Mouse (Mus musculus): ENCODE measurements at regions not wholly inside any gene's neighbourhood (a gene's known extent, or its start where the extent isn't known, plus 50 kb on each side); places are given as distances from the start of the nearest gene placed in this dataset.
A peak's percentile ranks its signal among the peaks of the same experiment; 100 is the strongest.

DNA sequence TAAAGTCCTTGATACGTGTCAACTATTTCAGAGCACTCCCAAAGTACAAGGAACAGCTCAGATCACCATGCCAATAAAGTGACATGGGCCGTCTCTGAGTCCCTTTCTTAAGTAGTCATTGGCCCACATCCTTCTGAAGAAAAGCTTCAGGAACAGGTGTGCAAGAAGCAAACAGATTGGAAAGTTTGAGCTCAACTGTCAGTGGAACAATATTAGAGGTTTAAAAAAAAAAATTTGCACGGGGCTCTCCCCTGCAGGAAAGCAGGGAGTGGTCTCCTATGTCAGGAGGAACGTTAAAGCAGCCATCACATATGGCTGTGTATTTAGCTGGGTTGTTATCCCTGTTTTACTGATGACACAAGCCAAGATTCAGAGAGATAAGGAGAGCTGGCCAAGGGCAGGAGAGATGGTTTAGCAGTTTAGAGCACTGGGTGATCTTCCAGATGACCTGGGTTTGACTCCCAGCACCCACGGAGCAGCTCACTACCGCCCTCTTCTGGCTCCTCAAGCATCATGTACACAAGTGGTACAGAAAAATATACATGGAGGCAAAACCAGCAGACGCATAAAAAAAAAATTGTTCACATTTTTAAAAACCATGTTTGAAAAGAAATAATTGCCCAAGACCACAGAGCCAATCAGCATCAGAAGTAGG is 318.3 kb upstream of the Clint1 start:
- DNase-seq (ENCODE audit: low read depth, low spot score), result peak; percentile 15

- DNase-seq (ENCODE audit: low read depth, low spot score), result no peak
Observed at GRCm38 (mm10) chr11:45535501-45536025, 316.3 kb upstream of the Clint1 start.

DNA sequence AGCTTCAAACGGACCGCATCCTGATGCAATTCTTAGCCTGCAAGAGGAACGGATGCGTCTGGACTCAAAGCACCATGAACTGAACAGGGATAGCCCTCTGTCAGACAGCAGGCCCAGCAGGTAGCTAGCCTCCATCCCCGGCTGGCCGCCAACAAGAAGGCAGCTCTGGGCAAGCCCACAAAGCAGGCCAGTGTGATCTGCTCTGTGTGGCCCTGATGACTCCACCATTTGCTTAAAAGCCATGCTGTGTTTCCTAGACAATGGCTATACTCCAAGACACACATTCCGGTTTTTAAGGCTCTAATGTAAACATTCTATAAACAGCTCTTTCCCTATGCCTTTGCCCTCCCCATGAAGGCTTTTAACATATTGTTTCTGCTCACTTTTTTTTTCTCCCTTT is 313.8 kb upstream of the Clint1 start:
- no peak for DNase-seq (ENCODE audit: low read depth, low spot score)

- peak; percentile 61 for DNase-seq (ENCODE audit: low read depth, low spot score)
Observed at GRCm38 (mm10) chr11:45539459-45539858, 312.4 kb upstream of the Clint1 start.

- DNase-seq (ENCODE audit: low read depth, low spot score), result no peak
Observed at GRCm38 (mm10) chr11:45544531-45544930, 307.3 kb upstream of the Clint1 start.

- no peak for DNase-seq (ENCODE audit: low read depth, low spot score)
Observed at GRCm38 (mm10) chr11:45545896-45546626, 305.8 kb upstream of the Clint1 start.

DNA sequence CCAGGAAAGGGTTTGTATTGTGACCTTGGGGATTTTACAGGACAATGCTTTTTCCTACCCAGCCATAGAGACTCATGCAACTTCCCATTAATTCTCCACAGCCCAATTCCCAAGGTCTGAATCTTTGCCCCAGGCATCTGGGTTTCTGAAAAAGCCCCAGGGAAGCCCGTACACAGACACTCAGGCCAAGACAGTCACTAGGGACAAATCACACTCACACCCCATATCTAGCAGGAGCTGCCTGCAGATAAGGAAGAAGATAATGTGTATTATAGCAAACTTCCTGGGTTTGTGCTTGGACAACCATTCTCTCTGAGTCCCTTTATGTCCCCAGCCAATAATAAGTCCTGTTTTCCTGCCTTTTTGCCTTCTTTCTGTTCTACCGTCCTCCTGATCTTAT is 305.0 kb upstream of the Clint1 start:
- DNase-seq (ENCODE audit: low read depth, low spot score), result no peak

DNA sequence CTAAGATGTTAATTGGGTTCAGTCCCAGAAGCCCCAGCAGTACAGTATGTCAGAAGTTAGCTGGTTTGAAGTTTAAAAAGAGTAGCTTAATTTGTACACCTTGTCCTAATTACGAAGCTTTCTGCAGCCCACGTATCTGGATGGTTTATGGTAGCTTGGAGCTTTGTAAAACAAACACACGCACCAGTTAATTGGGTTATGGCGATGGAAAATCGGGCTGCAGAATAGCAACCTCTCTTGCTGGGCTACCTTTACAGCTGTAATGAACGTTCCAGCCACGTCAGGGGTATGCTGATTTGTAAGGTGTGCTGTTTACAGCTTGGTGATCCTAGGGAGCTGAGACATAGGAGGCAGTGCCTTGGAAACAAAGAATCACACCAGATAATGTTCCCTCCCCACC is 301.5 kb upstream of the Clint1 start:
- DNase-seq (ENCODE audit: low read depth, low spot score), result no peak

DNA sequence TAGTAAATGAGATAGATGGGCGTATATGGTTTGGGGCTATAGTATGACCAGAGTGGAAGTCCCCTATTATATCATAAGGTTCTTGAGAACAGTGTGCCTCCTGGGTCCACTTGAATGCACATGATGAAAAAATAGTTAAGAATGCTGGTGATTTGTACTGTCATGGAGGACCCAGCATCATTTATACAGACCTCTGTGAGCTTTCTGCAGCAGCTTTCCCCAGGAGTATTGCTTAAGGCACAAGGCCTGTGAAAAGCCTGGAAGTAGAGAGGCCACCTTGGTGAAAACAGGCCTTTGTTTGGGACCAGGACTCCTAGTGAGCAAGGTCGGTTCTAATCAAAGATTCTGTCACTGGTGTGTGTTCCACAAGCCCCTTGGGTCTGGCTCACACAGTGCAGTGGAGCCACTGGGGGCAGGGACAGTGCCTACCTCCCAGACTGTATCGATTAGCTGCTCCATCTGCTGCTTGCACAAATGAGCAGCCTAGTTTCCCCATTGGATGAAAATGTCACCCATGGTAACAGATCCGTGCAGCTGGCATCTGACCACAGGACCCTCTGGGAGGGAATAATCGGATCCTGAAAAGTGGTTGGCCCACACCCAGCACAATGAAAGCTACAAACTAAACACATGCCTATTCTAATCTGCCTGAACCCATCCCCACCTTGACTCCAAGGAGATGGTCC is 274.2 kb upstream of the Clint1 start:
- DNase-seq (ENCODE audit: low read depth, low spot score), result no peak

GRCm38 (mm10) chr11:45592335-45592734 is 259.5 kb upstream of the Clint1 start:
- no peak for DNase-seq (ENCODE audit: low read depth, low spot score)

DNA sequence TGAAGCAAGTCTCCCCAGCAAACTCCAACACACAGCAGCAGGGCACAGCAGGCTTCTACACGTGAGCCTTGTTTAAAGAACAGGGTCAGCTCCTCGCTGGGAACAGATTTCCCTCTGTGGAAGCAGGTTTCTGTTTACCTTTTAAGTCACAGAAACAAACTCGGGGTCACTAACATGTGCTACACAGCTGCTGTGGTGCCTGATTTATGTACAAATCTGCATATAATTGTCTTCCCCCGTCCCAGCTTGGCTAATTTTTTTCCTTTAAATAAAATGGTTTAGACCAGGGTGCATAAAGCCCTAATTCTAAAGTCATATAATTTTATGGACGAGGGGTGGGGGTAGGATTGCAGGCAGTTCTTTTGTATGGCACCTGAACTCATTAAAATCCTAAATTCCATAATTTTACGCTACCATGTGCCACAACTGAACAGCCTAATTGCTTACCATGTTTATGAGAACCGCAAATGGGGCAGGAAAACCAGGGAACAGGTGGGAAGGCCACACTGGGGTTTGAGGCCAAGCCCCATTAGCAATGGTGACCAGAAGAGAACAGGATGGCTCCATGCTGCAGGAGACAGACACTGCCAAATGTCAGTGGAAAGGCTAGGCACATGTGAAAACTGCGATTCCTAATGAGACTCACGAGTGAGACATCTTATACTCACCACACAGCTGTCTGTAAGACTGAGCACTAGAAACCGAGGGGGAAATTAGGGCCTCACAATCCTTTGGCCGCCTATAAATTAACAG is 258.8 kb upstream of the Clint1 start:
- no peak for DNase-seq (ENCODE audit: low read depth, low spot score)

GRCm38 (mm10) chr11:45595372-45595771 is 256.5 kb upstream of the Clint1 start:
- no peak for DNase-seq (ENCODE audit: low read depth, low spot score)

- DNase-seq (ENCODE audit: low read depth, low spot score), result peak; percentile 2
Observed at GRCm38 (mm10) chr11:45621824-45622223, 230.0 kb upstream of the Clint1 start.

DNA sequence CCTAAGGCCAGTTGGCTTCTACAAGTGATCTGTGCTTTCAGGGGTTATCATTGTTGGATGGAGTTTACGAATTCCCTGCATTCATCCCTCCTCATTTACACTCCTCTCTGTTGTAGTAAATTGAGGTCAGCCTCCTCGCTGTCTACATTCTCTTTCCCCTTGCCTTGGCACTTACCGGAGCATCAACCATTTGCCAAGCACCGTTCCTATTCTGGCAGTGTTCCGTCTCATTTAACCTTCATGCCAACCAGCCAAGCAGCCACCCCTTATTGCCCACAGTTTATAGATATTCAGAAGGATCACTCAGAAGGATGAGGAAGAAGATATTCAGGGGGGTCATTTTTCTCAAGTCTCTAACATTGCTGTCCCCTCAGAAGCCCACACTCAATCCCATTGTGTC is 229.2 kb upstream of the Clint1 start:
- DNase-seq (ENCODE audit: low read depth, low spot score), result no peak

GRCm38 (mm10) chr11:45624233-45624632 is 227.6 kb upstream of the Clint1 start:
- no peak for DNase-seq (ENCODE audit: low read depth, low spot score)

GRCm38 (mm10) chr11:45629250-45629649 is 222.6 kb upstream of the Clint1 start:
- no peak for DNase-seq (ENCODE audit: low read depth, low spot score)

GRCm38 (mm10) chr11:45634535-45635235 is 217.2 kb upstream of the Clint1 start:
- DNase-seq (ENCODE audit: low read depth, low spot score), result no peak

GRCm38 (mm10) chr11:45635896-45636295 is 216.0 kb upstream of the Clint1 start:
- no peak for DNase-seq (ENCODE audit: low read depth, low spot score)

- DNase-seq (ENCODE audit: low read depth, low spot score), result no peak
Observed at GRCm38 (mm10) chr11:45639236-45639635, 212.6 kb upstream of the Clint1 start.

GRCm38 (mm10) chr11:45642142-45642756 is 209.6 kb upstream of the Clint1 start:
- no peak for DNase-seq (ENCODE audit: low read depth, low spot score)

Data from 3T3-L1 (cell line).